Mouse (Mus musculus) cerebellum, adult 2 months (tissue): ENCODE results near the gene Gm21188. TPM values are rescaled to one million over a fixed set of nuclear protein-coding genes. Genes with fewer than 3 reads are reported as not detected.
"Not testable (repeated sequence)": the region's sequence is repeated elsewhere in the genome, so short reads cannot be mapped to it uniquely, and the experiment has no call there.

Experiments used
- DNase-seq, 2 experiments: peaks; one replicate each; pipeline ENCODE4 v3.0.0; 2021
- H3K27ac ChIP-seq: fragments of 200-500 bp; 2 replicates; pipeline ENCODE4 v1.5.1; 2012; ENCODE audit warnings: low read length, control low read depth, inconsistent platforms; ENCODE audit not compliant: insufficient read depth
- H3K27me3 ChIP-seq: fragments of 200-500 bp; 2 replicates; pipeline ENCODE4 v1.6.1; 2012; ENCODE audit warnings: inconsistent platforms, mild to moderate bottlenecking, low read length, moderate library complexity; ENCODE audit not compliant: control insufficient read depth, insufficient read depth
- H3K4me1 ChIP-seq: fragments of 200-500 bp; 2 replicates; pipeline ENCODE4 v1.6.1; 2011; ENCODE audit warnings: low read length; ENCODE audit not compliant: control insufficient read depth, insufficient read depth
- H3K4me3 ChIP-seq: fragments of 200-500 bp; replicated peaks from 2 replicates; pipeline ENCODE3; 2011; ENCODE audit warnings: mild to moderate bottlenecking, low read depth, low read length, control low read depth; ENCODE audit not compliant: insufficient read depth
- WGBS: fragments of 180-500 bp; shearing (Covaris S2); methylation state at CpG from one replicate; pipeline ENCODE4 v1.1.7; 2018; 5-methylcytosine and 5-hydroxymethylcytosine counted together
- polyA plus RNA-seq: library from polyadenylated mRNA; depleted of rRNA; stranded (reverse); fragments of >200 nt; gene quantifications from 2 replicates; pipeline ENCODE4 v1.2.3, GENCODE M21; 2012; rRNA removed

Gm21188 gene
- polyA plus RNA-seq = 0.06 TPM in 1 of 2 replicates, not detected in the other

DNA sequence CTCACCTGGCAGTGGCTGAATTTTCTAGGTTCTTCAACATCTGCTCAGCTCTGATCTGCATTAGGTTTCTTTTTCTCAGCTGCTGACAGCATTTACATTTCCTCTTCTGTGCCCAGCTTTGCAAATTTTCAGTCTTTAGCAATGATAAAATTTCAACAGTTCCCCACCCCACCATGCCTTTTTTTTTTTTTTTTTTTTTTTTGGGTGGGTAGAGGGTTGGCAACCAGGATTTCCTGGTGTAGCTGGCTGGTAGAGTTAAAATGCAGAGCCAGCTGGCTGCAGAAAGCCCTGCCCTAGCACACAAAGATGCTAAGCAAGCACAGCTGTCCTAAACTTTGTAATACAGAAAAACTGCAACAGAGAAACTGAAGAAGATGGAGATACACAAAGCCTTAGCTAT is at the start of gene Gm21188:
TSS of gene Gm21188 (minus strand) at position 110 of the 400 bp plus-strand sequence.
- not testable (repeated sequence) for H3K27me3 ChIP-seq, H3K4me1 ChIP-seq, DNase-seq, H3K27ac ChIP-seq, H3K4me3 ChIP-seq

GRCm38 (mm10) chr13:120099327-120099726 is 47.3 kb upstream of the Gm21188 start:
- no CpG with 5 or more reads among the region's 5 CpGs for WGBS
- H3K4me1 ChIP-seq = not testable (repeated sequence)

DNA sequence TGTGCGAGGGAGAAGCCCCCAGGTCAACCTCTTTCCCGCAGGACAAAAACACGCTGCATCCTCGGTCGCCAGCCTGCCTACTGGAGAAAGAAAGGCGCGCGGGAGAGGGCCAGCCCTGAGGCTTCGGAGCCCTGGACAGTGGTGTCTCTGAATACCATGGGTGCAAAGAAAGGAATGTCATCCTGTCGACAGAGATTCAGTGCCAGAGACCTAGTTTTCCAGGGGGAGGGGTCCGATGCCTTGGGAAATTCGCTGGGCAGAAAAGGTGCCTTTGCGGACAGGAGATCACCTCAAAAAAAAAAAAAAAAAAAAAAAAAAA is 44.9 kb upstream of the Gm21188 start:
- not testable (repeated sequence) for H3K27ac ChIP-seq, H3K27me3 ChIP-seq, DNase-seq, H3K4me3 ChIP-seq, H3K4me1 ChIP-seq
- 5% methylated on average over 11 of the region's 13 CpGs for WGBS

More at GRCm38 (mm10) chr13:120099327-120099726, 47.3 kb upstream of the Gm21188 start:
- H3K4me3 ChIP-seq, H3K27me3 ChIP-seq, DNase-seq, H3K27ac ChIP-seq: not testable (repeated sequence)

- not testable (repeated sequence) for H3K4me1 ChIP-seq, H3K4me3 ChIP-seq, H3K27me3 ChIP-seq, H3K27ac ChIP-seq
- peak in 1 of 2 experiments; percentile 18 for DNase-seq
- WGBS = under 1% methylated on average over 26 of the region's 38 CpGs
Measured at GRCm38 (mm10) chr13:120096241-120096937, 44.4 kb upstream of the Gm21188 start.

GRCm38 (mm10) chr13:120092950-120093349 is 41.0 kb upstream of the Gm21188 start:
- WGBS = no CpG with 5 or more reads among the region's 13 CpGs
- not testable (repeated sequence) for DNase-seq, H3K27me3 ChIP-seq, H3K27ac ChIP-seq, H3K4me3 ChIP-seq, H3K4me1 ChIP-seq

- not testable (repeated sequence) for H3K4me3 ChIP-seq, H3K4me1 ChIP-seq, H3K27me3 ChIP-seq, DNase-seq, H3K27ac ChIP-seq
- no CpG with 5 or more reads among the region's 1 CpGs for WGBS
Measured at GRCm38 (mm10) chr13:120079644-120080043, 27.6 kb upstream of the Gm21188 start.

DNA sequence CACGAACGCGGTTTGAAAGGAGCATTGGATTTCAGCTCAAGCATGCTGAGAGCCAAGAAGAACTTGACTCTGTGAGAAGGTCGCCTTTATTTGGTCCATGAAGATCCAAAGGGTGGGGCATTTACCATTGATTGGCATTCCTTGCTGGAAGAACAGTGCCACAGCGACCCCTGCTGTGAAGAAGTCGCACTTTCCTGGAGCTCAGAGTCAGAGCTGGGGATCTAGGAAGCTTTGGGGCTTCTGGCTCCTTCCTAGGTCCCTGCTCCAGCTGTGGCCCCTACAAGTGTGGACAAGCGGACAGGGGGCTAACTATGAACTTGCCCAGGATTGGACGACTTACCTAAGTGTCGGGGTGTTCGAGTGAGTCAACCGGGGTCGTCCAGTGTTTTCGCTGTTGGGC is 18.9 kb upstream of the Gm21188 start:
- DNase-seq, H3K4me1 ChIP-seq, H3K27ac ChIP-seq, H3K4me3 ChIP-seq, H3K27me3 ChIP-seq: not testable (repeated sequence)
- WGBS = no CpG with 5 or more reads among the region's 13 CpGs

GRCm38 (mm10) chr13:120070012-120070598 is 18.1 kb upstream of the Gm21188 start:
- not testable (repeated sequence) for H3K4me1 ChIP-seq, H3K27me3 ChIP-seq, H3K27ac ChIP-seq, H3K4me3 ChIP-seq, DNase-seq
- WGBS = no CpG with 5 or more reads among the region's 12 CpGs

DNA sequence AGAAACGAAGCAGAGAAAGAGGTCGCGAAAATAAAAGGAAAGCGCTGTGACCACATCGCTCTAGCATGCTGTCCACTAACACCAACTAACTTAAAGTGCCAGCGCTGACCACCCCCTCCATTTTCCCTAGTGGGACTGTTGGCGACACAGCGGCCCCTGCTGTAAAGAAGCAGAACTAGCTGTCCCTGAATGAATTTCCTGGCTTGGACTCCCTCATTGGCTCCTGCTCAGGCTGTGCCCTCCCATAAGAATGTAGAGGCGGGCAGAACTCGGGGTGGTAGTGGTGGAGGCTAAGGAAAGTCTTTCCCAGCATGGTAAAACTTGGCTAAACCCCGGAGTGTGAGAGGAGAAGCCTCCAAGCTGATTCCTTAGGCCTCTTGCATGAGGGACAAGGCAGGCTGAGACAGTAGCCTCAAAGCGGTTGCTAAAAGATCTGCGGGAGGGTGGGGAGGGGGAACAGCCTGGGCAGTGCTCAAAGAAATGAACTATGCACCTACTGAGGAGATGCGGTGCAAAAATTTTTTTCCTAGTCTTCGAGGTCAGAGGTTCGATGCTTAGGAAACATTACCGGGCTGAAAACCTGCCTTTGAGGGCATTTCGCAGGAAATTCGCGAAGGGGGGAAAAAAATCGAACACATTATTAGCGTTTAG is 11.6 kb upstream of the Gm21188 start:
- H3K27ac ChIP-seq, H3K4me3 ChIP-seq, H3K4me1 ChIP-seq, H3K27me3 ChIP-seq, DNase-seq: not testable (repeated sequence)
- WGBS = no CpG with 5 or more reads among the region's 22 CpGs

- not testable (repeated sequence) for DNase-seq, H3K4me3 ChIP-seq, H3K27ac ChIP-seq, H3K4me1 ChIP-seq, H3K27me3 ChIP-seq
- WGBS = no CpG with 5 or more reads among the region's 4 CpGs
Measured at GRCm38 (mm10) chr13:120062903-120063302, 10.9 kb upstream of the Gm21188 start.

- not testable (repeated sequence) for H3K27me3 ChIP-seq, H3K4me1 ChIP-seq, H3K27ac ChIP-seq, DNase-seq, H3K4me3 ChIP-seq
- no CpG with 5 or more reads among the region's 5 CpGs for WGBS
Measured at GRCm38 (mm10) chr13:120048608-120049007, 3.4 kb downstream of the Gm21188 start.

- not testable (repeated sequence) for DNase-seq, H3K4me3 ChIP-seq, H3K27ac ChIP-seq, H3K27me3 ChIP-seq, H3K4me1 ChIP-seq
- no CpG with 5 or more reads among the region's 2 CpGs for WGBS
Measured at GRCm38 (mm10) chr13:120048186-120048585, 3.8 kb downstream of the Gm21188 start.
